Mouse (Mus musculus) embryonic facial prominence, embryonic 10.5 days (tissue): ENCODE results near the gene Arl8a. TPM values are rescaled to one million over a fixed set of nuclear protein-coding genes. Genes with fewer than 3 reads are reported as not detected.

Experiments used
- DNase-seq: peaks from one replicate; pipeline ENCODE4 v3.0.0-alpha.2; 2017; ENCODE audit warnings: low spot score
- H3K27ac ChIP-seq: fragments of 300-500 bp; sonication (generic); replicated peaks from 2 replicates; pipeline ENCODE4 v1.5.1; 2016; ENCODE audit warnings: mild to moderate bottlenecking
- H3K27me3 ChIP-seq: fragments of 300-500 bp; sonication (generic); replicated peaks from 2 replicates; pipeline ENCODE4 v1.6.1; 2016; ENCODE audit warnings: low read depth, mild to moderate bottlenecking; ENCODE audit not compliant: poor library complexity, severe bottlenecking
- H3K36me3 ChIP-seq: fragments of 300-500 bp; sonication (generic); replicated peaks from 2 replicates; pipeline ENCODE4 v1.6.1; 2016; ENCODE audit warnings: mild to moderate bottlenecking, moderate library complexity
- H3K4me1 ChIP-seq: fragments of 300-500 bp; sonication (generic); 2 replicates; pipeline ENCODE4 v1.6.1; 2016
- H3K4me3 ChIP-seq: fragments of 300-500 bp; sonication (generic); 2 replicates; pipeline ENCODE4 v1.5.1; 2016; ENCODE audit warnings: mild to moderate bottlenecking, moderate library complexity
- H3K9me3 ChIP-seq: fragments of 300-500 bp; sonication (generic); 2 replicates; pipeline ENCODE4 v1.6.1; 2016; ENCODE audit warnings: mild to moderate bottlenecking
- WGBS: fragments of 180-500 bp; shearing (Covaris S2); methylation state at CpG from one replicate; pipeline ENCODE4 v1.1.7; 2016; 5-methylcytosine and 5-hydroxymethylcytosine counted together
- polyA plus RNA-seq: library from polyadenylated mRNA; unstranded; fragments of >200 nt; fragmentation: Nextera tagmentation; extraction: Ambion mirVana; gene quantifications from 2 replicates; pipeline ENCODE4 v1.2.1, GENCODE M21; 2016

Gene Arl8a
- polyA plus RNA-seq, 1 experiment from 2014 or later = 50.3 TPM

GRCm38 (mm10) chr1:135195907-135196440, 49.4 kb downstream of the Arl8a start:
- H3K4me3 ChIP-seq = no peak overlapping the region
- H3K27ac ChIP-seq = peak overlapping the region; percentile 51; the same call in 1 of the 2 replicates
- no peaks in the 10 kb centered on the region for H3K36me3 ChIP-seq
- H3K27me3 ChIP-seq = no peaks in the 10 kb centered on the region
- peaks cover 22% of the 10 kb centered on the region for H3K4me1 ChIP-seq
- no peaks in the 10 kb centered on the region for H3K9me3 ChIP-seq
- WGBS = 88% methylated on average over 6 of the region's 6 CpGs
- DNase-seq = no peak

GRCm38 (mm10) chr1:135198412-135198811, 51.8 kb downstream of the Arl8a start:
- H3K4me1 ChIP-seq = peaks cover 22% of the 10 kb centered on the region
- no peaks in the 10 kb centered on the region for H3K27me3 ChIP-seq
- H3K9me3 ChIP-seq = no peaks in the 10 kb centered on the region
- 22% methylated on average over 5 of the region's 5 CpGs for WGBS
- H3K4me3 ChIP-seq = no peak overlapping the region
- DNase-seq = no peak
- H3K36me3 ChIP-seq = no peaks in the 10 kb centered on the region
- H3K27ac ChIP-seq = peak overlapping the region; percentile 85

- Histone ChIP-seq H3K27me3 (no peaks in the 10 kb centered on the region), H3K9me3 (no peaks in the 10 kb centered on the region), H3K36me3 (no peaks in the 10 kb centered on the region), H3K4me3 (peak overlapping the region; percentile 48), H3K4me1 (peaks cover 25% of the 10 kb centered on the region), H3K27ac (peak overlapping the region; percentile 85)
- WGBS = 2% methylated on average over 21 of the region's 21 CpGs
- peak; percentile 70 for DNase-seq
These were observed 52.6 kb downstream of the Arl8a start for GRCm38 (mm10) chr1:135199014-135199819.

- WGBS = 85% methylated on average over 4 of the region's 4 CpGs
- no peak overlapping the region for H3K4me3 ChIP-seq
- H3K4me1 ChIP-seq = peaks cover 37% of the 10 kb centered on the region
These were observed 53.8 kb downstream of the Arl8a start for GRCm38 (mm10) chr1:135200400-135200799.

GRCm38 (mm10) chr1:135204196-135205126, 57.8 kb downstream of the Arl8a start:
- Histone ChIP-seq H3K4me3 (no peak overlapping the region), H3K27ac (0 out of 2 replicates have a peak overlapping the region, but pooled peaks have one; percentile 25), H3K27me3 (no peaks in the 10 kb centered on the region), H3K4me1 (peaks cover 20% of the 10 kb centered on the region), H3K36me3 (no peaks in the 10 kb centered on the region), H3K9me3 (no peaks in the 10 kb centered on the region)
- DNase-seq = no peak
- 35% methylated on average over 12 of the region's 12 CpGs for WGBS

More at GRCm38 (mm10) chr1:135200400-135200799, 53.8 kb downstream of the Arl8a start:
- Histone ChIP-seq H3K9me3 (no peaks in the 10 kb centered on the region), H3K27me3 (no peaks in the 10 kb centered on the region), H3K27ac (no peak overlapping the region), H3K36me3 (no peaks in the 10 kb centered on the region)
- DNase-seq = no peak

GRCm38 (mm10) chr1:135205257-135205656, 58.6 kb downstream of the Arl8a start:
- Histone ChIP-seq H3K4me1 (peaks cover 16% of the 10 kb centered on the region), H3K36me3 (no peaks in the 10 kb centered on the region), H3K27ac (peak overlapping the region; percentile 8; the same call in 1 of the 2 replicates), H3K27me3 (no peaks in the 10 kb centered on the region), H3K4me3 (no peak overlapping the region), H3K9me3 (no peaks in the 10 kb centered on the region)
- WGBS = 54% methylated on average over 4 of the region's 4 CpGs
- DNase-seq = no peak

Other genes starting within 250 kb of the Arl8a start
- gene Ppp1r12b, start 190.9 kb upstream of the Arl8a start, polyA plus RNA-seq = 5.0 and 5.8 TPM in 2 replicates
- gene Ube2t, start 184.3 kb upstream of the Arl8a start, polyA plus RNA-seq = 52.2 and 55.5 TPM in 2 replicates
- 0.73 and 1.1 TPM in 2 replicates for gene Lgr6, start 41.5 kb upstream of the Arl8a start, polyA plus RNA-seq
- gene Ptpn7, start 14.1 kb upstream of the Arl8a start, polyA plus RNA-seq = 1.3 and 2.1 TPM in 2 replicates
- not detected in 2 replicates for gene Gpr37l1, start 20.9 kb downstream of the Arl8a start, polyA plus RNA-seq
- gene Elf3, start 111.7 kb downstream of the Arl8a start, polyA plus RNA-seq = 6.3 and 6.4 TPM in 2 replicates
- 97.1 and 100 TPM in 2 replicates for gene Rnpep, start 137.3 kb downstream of the Arl8a start, polyA plus RNA-seq
- gene Timm17a, start 167.0 kb downstream of the Arl8a start, polyA plus RNA-seq = 213 and 215 TPM in 2 replicates
- 0.31 and 0.33 TPM in 2 replicates for gene Lmod1, start 178.0 kb downstream of the Arl8a start, polyA plus RNA-seq
- gene Shisa4, start 228.4 kb downstream of the Arl8a start, polyA plus RNA-seq = 53.5 and 55.9 TPM in 2 replicates